14 mouse cellular contexts compared by ENCODE assay signal in genomic region chr1:91577883-91578517, GRCm38 (mm10). TPM values are rescaled to one million over a fixed set of nuclear protein-coding genes. Genes with fewer than 3 reads are reported as not detected.
A peak's percentile ranks its signal among the peaks of the same experiment; 100 is the strongest.
DNase-seq lines count a peak whose midpoint lies in the region; ATAC-seq and TF ChIP-seq lines count a peak whose summit lies in the region.
"Had no signal": no experiment of that assay in that cellular context is flagged by ENCODE, and none has a peak within 500 bp of the region (broad histone marks: within the 10 kb centered on the region; RNA-seq: fewer than 3 reads in every experiment).

No protein-coding gene starts in this region.

- peak; percentile 14 for DNase-seq in heart, postnatal 4 days
- no peak for DNase-seq in heart, adult 11 months
- DNase-seq in lung, postnatal 36 days: peak; percentile 4
- DNase-seq in lung, adult 18-20 months: no peak
- DNase-seq in Patski (ENCODE audit: low read depth, low spot score): no peak
- peak; percentile 8 for DNase-seq in skeletal muscle tissue, adult 2 months (ENCODE audit: low read depth, low spot score)
- DNase-seq in layer of hippocampus, postnatal 25 days (ENCODE audit: extremely low spot score in 1 of 2, low spot score in 1 of 2): no peak
- DNase-seq in thymus, adult 18-20 months: no peak
- DNase-seq: adrenal gland, postnatal 10 days; cerebellum, adult 9-10 months; gastrocnemius, postnatal 14 days had no signal

- POLR2A ChIA-PET in Patski (lab: Charles Lee): no interaction called here

- H3K27me3 ChIP-seq in Patski: peaks cover under 1% of the 10 kb centered on the region
- H3K27me3 ChIP-seq: forebrain, embryonic 15.5 days; limb, embryonic 12.5 days; neural tube, embryonic 15.5 days had no signal

- CTCF ChIA-PET in Patski (lab: Charles Lee): no interaction called here

- in situ Hi-C loops in Patski (cut with MboI; ENCODE audit: low pct_unique_long_range_greater_than_20kb): loop anchor here (5.0 kb wide), 2 partner anchors 174 to 304 kb away; no protein-coding TSS in a partner anchor

- no peak for TF ChIP-seq CTCF in Patski (IDR thresholded peaks at IDR 0.05)

- ATAC-seq in Patski: peak; percentile 46
- ATAC-seq: forebrain, embryonic 15.5 days had no signal

RNA-seq across cellular contexts. Expression of gene Asb1, which starts 37.7 kb away (rescaled TPM):
- total RNA-seq in heart, postnatal 4 days (2021): 10 to 100 TPM; 17.5 to 18.2 TPM
- 15.4 TPM for polyA plus RNA-seq in Patski (2021)
- total RNA-seq in layer of hippocampus, postnatal 25 days (2021): 10 to 100 TPM; 35.9 to 42.0 TPM

Comparison
In these comparisons a context has a peak if more than half of its experiments do, and no peak if none do; other contexts are left out.
1. DNase-seq: peak in heart, postnatal 4 days (single experiment), lung, postnatal 36 days (single experiment) and skeletal muscle tissue, adult 2 months (single experiment); none in heart, adult 11 months (single experiment), lung, adult 18-20 months (0 of 2), Patski (single experiment), layer of hippocampus, postnatal 25 days (0 of 2) and thymus, adult 18-20 months (0 of 2).